Mouse (Mus musculus) retina, embryonic 14.5 days (tissue): ENCODE results near the gene S100a14.

ENCODE experiments used
- DNase-seq: peaks from one replicate; pipeline ENCODE4 v3.0.0-alpha.2; 2015; ENCODE audit warnings: low spot score

Gene S100a14

DNA sequence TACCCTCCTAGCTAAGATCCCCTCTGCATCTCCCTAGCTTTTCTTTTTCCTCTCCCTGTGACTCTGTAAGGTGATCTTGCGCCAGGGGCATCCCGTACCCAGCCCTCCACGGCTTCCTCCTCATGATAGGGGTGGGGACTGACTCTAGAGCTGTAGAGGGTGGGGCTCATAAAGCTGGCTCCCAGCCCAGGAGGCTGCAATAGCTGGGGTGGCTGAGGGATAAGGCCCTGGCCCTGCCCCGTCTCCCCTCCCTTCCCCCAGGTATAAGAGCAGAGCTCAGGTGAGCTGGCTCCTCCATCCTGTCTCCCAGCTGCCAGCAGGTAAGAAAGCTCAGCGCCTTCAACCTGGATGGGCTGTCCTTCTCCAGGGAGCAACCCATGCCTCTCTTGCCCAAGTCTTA, at the start of gene S100a14:
Gene S100a14 (plus strand): TSS at position 277 of the 400 bp plus-strand sequence.
- no peak for DNase-seq

GRCm38 (mm10) chr3:90486998-90487397, 39.7 kb upstream of the S100a14 start:
- no peak for DNase-seq

GRCm38 (mm10) chr3:90488576-90488975, 38.1 kb upstream of the S100a14 start:
- no peak for DNase-seq

DNA sequence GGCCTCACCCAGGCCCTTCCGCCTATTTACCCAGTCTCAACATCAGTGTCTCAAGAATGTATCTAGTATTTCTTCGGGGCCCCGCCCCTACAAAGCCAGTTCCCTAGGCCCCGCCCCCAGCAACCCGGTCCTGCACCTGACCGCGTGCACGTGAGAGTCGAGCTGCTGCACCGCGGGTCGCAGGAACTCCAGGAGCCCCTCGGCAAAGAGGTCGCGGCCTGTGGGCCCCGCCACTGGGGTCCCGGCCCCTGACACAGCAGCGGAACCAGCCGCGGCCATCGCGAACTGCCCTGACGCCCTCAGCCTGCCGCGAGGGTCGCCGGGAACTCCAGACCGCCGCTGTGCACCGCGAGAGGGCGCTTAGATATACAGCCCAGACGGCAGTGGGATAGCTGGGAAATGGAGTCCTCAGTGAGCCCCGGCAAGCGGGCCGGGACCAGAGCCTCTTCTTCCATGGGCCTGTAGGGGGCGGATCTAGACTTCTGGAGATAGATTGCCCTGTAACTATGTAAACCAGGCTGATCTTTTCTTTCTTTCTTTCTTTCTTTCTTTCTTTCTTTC, 35.9 kb upstream of the S100a14 start, which contains the start of gene Snapin:
Gene Snapin (minus strand): TSS at position 338 of the 561 bp plus-strand sequence.
- DNase-seq = peak; percentile 98

- DNase-seq = no peak
Measured at GRCm38 (mm10) chr3:90491350-90491749, 35.3 kb upstream of the S100a14 start.

- DNase-seq = no peak
Measured at GRCm38 (mm10) chr3:90493831-90494540, 32.7 kb upstream of the S100a14 start.

- DNase-seq = no peak
Measured at GRCm38 (mm10) chr3:90495850-90496525, 30.7 kb upstream of the S100a14 start.

- no peak for DNase-seq
Measured at GRCm38 (mm10) chr3:90497597-90497996, 29.1 kb upstream of the S100a14 start.

GRCm38 (mm10) chr3:90503444-90503843, 23.2 kb upstream of the S100a14 start:
- DNase-seq = no peak

DNA sequence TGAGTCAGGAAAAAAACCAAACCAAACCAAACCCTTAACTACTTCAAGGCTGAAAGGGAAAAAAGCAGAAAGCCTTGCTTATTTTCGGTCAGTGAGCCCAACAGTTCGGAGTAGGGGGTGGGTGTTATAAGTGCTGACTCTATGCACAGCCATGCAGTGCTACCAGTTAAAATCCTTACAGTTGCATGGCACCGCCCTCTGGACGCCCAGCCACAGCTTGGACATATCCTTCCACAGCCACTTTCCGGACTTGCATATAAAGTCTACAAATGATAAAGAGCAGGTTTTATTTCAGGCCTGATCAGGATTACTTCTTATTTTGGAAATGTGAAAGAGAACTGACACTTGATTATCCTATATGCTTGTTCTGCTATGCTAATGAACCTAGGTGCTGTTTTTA, 21.4 kb upstream of the S100a14 start:
- no peak for DNase-seq

GRCm38 (mm10) chr3:90506362-90506761, 20.3 kb upstream of the S100a14 start:
- DNase-seq = no peak

DNA sequence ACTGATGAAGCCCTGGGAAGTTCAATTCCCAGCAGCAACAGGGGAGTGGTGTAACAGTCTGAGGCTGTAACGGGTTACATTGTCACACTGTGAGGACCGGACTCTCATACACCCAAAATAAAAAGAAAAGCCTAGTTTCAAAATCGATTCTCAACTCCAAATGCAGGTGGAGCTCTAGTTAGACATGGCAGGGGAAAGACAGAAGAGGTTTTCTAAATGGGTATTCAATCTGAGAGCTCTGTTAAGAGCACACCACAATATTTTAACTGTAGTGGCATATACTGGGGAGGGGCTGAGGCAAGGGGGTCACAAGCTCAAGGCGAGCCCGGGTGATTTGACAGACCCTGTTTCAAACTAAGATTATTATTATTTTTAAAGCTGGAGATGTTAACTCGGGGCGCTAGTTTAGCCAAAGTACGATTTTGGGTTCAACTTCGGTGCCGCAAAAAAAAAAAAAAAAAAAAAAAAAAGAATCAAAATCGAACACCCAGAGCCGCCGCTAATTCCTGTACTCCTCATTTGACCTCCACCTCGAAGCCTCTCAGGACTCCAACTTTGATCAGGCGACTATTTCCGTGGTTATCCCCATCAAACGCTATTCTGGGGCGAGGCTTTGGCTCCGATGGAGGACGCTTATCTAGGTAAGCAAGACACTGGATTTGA, 18.2 kb upstream of the S100a14 start:
- no peak for DNase-seq

- DNase-seq = peak; percentile 100
Measured at GRCm38 (mm10) chr3:90508950-90509746, 17.5 kb upstream of the S100a14 start, which contains the start of gene Chtop. TSS of gene Chtop (minus strand) at chr3:90509498.

DNA sequence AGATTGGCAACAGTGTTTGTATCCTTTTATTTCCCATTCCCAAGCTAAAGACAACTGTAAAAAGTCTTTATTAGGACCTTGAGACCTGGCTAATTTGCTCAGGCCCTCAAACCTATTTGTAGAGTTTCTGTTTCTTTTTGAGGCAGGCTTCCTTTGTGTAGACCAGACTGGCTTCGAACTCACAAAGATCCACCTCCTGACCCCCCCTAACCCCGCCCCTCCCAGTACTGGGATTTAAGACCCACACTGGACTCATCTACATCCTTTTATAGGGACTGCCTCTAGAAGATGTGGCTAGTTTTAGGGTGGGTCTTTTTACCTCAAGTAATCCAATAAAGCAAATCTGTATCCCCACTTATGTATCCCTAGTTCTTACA, 16.9 kb upstream of the S100a14 start:
- no peak for DNase-seq

GRCm38 (mm10) chr3:90512276-90512675, 14.4 kb upstream of the S100a14 start:
- DNase-seq = no peak

DNA sequence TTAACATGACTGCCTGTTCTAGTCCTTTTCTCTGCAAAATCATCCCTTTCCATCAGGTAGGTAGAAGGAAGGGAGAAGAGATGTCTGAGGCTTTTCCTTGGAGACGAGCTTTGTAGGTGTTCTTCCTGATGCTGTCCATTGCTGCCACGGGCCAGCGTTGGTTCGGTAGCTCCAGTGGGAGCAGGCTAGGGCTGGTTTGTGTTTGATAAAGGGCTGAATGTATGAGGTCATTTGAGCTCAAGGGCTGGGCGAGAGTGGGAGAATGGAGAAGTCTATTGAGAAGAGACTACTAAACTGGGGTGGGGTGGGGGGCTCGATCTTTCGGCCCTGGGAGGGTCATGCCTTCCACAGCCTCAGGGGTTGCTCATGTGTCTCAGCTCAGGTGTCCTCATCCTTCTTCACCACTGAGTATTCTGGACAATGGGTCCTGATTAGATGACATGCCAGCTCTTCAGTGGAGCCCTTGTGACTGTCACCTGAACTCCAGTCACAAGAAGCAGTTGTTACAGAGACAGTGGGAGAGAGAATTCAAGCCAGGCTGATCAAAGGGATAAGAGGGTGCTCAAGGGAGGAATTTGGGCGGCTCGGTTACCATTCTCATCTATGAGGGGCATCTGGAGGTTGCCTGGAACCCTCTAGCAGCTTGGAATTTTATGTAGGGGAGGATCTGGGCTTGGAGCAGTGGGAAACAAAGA, 13.6 kb upstream of the S100a14 start:
- DNase-seq = no peak

GRCm38 (mm10) chr3:90513796-90514590, 12.7 kb upstream of the S100a14 start, which contains the start of the genes S100a1 and S100a13:
TSS of gene S100a1 (minus strand) at chr3:90514392.
TSS of gene S100a13 (plus strand) at chr3:90514435.
- peak; percentile 53 for DNase-seq

DNA sequence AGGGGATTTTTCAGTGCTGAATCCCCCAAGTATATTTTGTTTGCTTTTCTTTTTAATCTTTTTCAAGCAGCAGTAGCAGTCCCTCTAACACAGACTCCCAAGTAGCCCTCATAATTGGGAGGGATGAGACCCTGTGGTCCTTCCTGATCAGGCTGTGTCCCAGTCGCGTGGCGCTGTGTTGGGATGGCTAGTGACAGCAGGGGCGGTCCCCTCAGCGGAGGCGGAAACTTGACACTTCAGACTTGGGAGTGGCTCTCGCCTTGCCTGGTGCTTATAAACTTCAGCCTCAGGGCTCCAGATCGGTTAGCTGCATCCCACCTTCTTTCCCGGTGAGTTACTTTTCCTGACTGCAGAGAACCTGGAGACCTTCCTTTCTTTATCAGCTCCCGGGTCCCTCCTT, 12.0 kb upstream of the S100a14 start:
- peak; percentile 68 for DNase-seq

- no peak for DNase-seq
Measured at GRCm38 (mm10) chr3:90515242-90515641, 11.4 kb upstream of the S100a14 start.

DNA sequence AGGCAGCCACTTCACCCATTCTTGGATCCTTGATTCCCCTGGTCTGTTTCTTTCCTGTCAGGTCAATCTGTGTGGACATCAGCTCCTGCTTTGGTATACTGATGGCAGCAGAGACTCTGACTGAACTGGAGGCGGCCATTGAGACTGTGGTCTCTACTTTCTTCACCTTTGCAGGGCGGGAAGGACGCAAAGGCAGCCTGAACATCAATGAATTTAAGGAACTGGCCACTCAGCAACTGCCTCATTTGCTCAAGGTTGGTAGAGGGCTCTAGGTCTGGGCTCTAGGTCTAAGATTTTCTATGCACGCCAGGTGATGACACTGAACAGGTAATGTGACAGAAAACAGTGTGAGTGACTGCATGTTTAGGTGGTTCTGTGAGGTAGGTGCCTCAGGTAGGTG, 10.9 kb upstream of the S100a14 start:
- DNase-seq = no peak
